Mouse (Mus musculus) lung, postnatal 0 days (tissue): ENCODE measurements at regions not wholly inside any gene's neighbourhood (a gene's known extent, or its start where the extent isn't known, plus 50 kb on each side); places are given as distances from the start of the nearest gene placed in this dataset.

Experiments
- ATAC-seq: fragments of 200-750 bp; cut with Nextera tagmentation; 2 replicates; pipeline ENCODE4 v1.8.0; 2017; ENCODE audit warnings: moderate library complexity
- DNase-seq: peaks from one replicate; pipeline ENCODE4 v3.0.0-alpha.2; 2016; ENCODE audit warnings: low spot score
- H3K27ac ChIP-seq: fragments of 300-500 bp; sonication (generic); 2 replicates; pipeline ENCODE4 v1.5.1; 2014; ENCODE audit warnings: antibody characterized with exemption, mild to moderate bottlenecking, low read length, mixed read lengths
- H3K27me3 ChIP-seq: fragments of 300-500 bp; sonication (generic); replicated peaks from 2 replicates; pipeline ENCODE4 v1.6.1; 2014; ENCODE audit warnings: low read length, mixed read lengths; ENCODE audit not compliant: insufficient read depth
- H3K36me3 ChIP-seq: fragments of 300-500 bp; sonication (generic); 2 replicates; pipeline ENCODE4 v1.6.1; 2014; ENCODE audit warnings: low read length, mixed read lengths; ENCODE audit not compliant: insufficient read depth
- H3K4me1 ChIP-seq: fragments of 300-500 bp; sonication (generic); 2 replicates; pipeline ENCODE4 v1.6.1; 2014; ENCODE audit warnings: antibody characterized with exemption, low read depth, low read length, mixed read lengths; ENCODE audit not compliant: insufficient read depth
- H3K4me2 ChIP-seq: fragments of 300-500 bp; sonication (generic); replicated peaks from 2 replicates; pipeline ENCODE4 v1.6.1; 2014; ENCODE audit warnings: low read depth, mild to moderate bottlenecking, low read length, moderate library complexity, mixed read lengths
- H3K4me3 ChIP-seq: fragments of 300-500 bp; sonication (generic); 2 replicates; pipeline ENCODE4 v1.5.1; 2014; ENCODE audit warnings: low read depth, low read length
- H3K9ac ChIP-seq: fragments of 300-500 bp; sonication (generic); replicated peaks from 2 replicates; pipeline ENCODE4 v1.6.1; 2014; ENCODE audit warnings: low read depth, mild to moderate bottlenecking
- H3K9me3 ChIP-seq: fragments of 300-500 bp; sonication (generic); 2 replicates; pipeline ENCODE4 v1.6.1; 2016; ENCODE audit warnings: low read length, mixed read lengths
- CTCF ChIP-seq: IDR thresholded peaks from 2 replicates; pipeline ENCODE4 v1.5.1; 2016; ENCODE audit warnings: antibody characterized with exemption, mild to moderate bottlenecking
- EP300 ChIP-seq: IDR thresholded peaks from 2 replicates; pipeline ENCODE4 v1.6.1; 2016; ENCODE audit warnings: antibody characterized with exemption, mild to moderate bottlenecking, control low read depth
- WGBS: fragments of 180-500 bp; shearing (Covaris S2); extraction: QIAGEN DNeasy Blood & Tissue Kit; methylation state at CpG from one replicate; pipeline ENCODE4 v1.1.7; 2014; 5-methylcytosine and 5-hydroxymethylcytosine counted together

DNA sequence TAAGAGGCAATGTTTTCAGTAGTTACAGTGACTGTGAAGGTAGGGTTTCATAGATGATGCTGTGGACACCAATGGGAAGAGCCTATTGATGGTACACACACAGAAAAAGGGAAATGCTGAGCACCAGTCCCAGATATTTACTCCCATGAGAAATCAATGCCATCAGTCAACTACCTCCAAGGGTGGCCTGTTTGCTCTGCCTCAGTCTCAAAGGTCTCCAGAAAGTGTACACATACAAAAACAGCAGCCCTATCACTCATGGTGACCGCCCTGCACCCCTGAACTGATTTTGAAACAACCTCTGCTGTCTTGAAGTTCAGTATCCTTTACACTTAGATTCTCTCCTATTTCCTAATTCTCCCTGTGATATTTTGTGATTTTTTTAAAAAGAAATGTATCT lies 187.2 kb downstream of the Lurap1l start:
- WGBS: 84% methylated on average over 1 of the region's 1 CpGs
- TF ChIP-seq EP300 (no peak), CTCF (no peak)
- DNase-seq (no peak), ATAC-seq (no peak)
- Histone ChIP-seq H3K27ac (no peak overlapping the region), H3K9me3 (no peaks in the 10 kb centered on the region), H3K4me1 (no peaks in the 10 kb centered on the region), H3K27me3 (no peaks in the 10 kb centered on the region), H3K9ac (no peak overlapping the region), H3K4me2 (no peak overlapping the region), H3K36me3 (no peaks in the 10 kb centered on the region), H3K4me3 (no peak overlapping the region)

- DNase-seq (no peak), ATAC-seq (no peak)
- no peaks in the 10 kb centered on the region for H3K4me1 ChIP-seq
- H3K9me3 ChIP-seq: no peaks in the 10 kb centered on the region
- TF ChIP-seq CTCF (no peak), EP300 (no peak)
- H3K4me3 ChIP-seq: no peak overlapping the region
- no peak overlapping the region for H3K4me2 ChIP-seq
- H3K9ac ChIP-seq: no peak overlapping the region
- no peak overlapping the region for H3K27ac ChIP-seq
- H3K36me3 ChIP-seq: no peaks in the 10 kb centered on the region
- WGBS: 74% methylated on average over 2 of the region's 2 CpGs
- H3K27me3 ChIP-seq: no peaks in the 10 kb centered on the region
Measured at GRCm38 (mm10) chr4:81101049-81101448, 190.6 kb downstream of the Lurap1l start.

- H3K27me3 ChIP-seq: no peaks in the 10 kb centered on the region
- 42% methylated on average over 3 of the region's 3 CpGs for WGBS
- no peaks in the 10 kb centered on the region for H3K9me3 ChIP-seq
- H3K4me3 ChIP-seq: no peak overlapping the region
- TF ChIP-seq EP300: no peak
- peak; percentile 54 for TF ChIP-seq CTCF
- no peak overlapping the region for H3K27ac ChIP-seq
- no peaks in the 10 kb centered on the region for H3K36me3 ChIP-seq
- no peak overlapping the region for H3K4me2 ChIP-seq
- DNase-seq (peak; percentile 44), ATAC-seq (no peak)
- H3K4me1 ChIP-seq: no peaks in the 10 kb centered on the region
- H3K9ac ChIP-seq: no peak overlapping the region
Measured at GRCm38 (mm10) chr4:81111307-81111706, 200.9 kb downstream of the Lurap1l start.

DNA sequence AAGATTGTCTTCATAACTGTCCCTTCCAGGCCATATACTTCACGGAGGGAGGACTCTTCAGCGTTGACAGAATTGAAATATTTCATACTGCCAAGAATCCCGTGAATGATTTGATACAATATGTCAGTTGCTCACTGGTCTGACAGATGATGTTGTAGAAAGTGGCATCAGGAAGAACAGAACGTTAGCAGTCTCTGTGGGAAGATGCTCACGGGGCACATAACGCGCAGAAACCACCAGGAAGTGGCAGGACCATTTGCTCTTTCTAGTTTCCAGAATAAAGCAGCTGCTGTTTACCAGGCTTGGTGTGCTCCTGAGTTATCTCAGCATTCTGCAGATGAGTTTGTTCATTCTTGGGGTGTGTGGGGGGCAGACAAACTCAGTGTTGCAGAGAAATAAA lies 206.0 kb downstream of the Lurap1l start:
- H3K4me1 ChIP-seq: no peaks in the 10 kb centered on the region

GRCm38 (mm10) chr4:81124155-81124554 lies 213.7 kb downstream of the Lurap1l start:
- 60% methylated on average over 3 of the region's 3 CpGs for WGBS
- H3K27me3 ChIP-seq: no peaks in the 10 kb centered on the region
- H3K4me1 ChIP-seq: no peaks in the 10 kb centered on the region
- H3K4me2 ChIP-seq: no peak overlapping the region
- DNase-seq (no peak), ATAC-seq (no peak)
- peaks cover 3% of the 10 kb centered on the region; the same call in 1 of the 2 replicates for H3K9me3 ChIP-seq
- H3K36me3 ChIP-seq: no peaks in the 10 kb centered on the region
- TF ChIP-seq CTCF (no peak), EP300 (no peak)
- no peak overlapping the region for H3K4me3 ChIP-seq
- no peak overlapping the region for H3K9ac ChIP-seq
- no peak overlapping the region for H3K27ac ChIP-seq

More for the DNA sequence above, 206.0 kb downstream of the Lurap1l start:
- Histone ChIP-seq H3K4me2 (no peak overlapping the region), H3K9ac (no peak overlapping the region), H3K27me3 (no peaks in the 10 kb centered on the region), H3K27ac (no peak overlapping the region), H3K9me3 (no peaks in the 10 kb centered on the region), H3K36me3 (no peaks in the 10 kb centered on the region), H3K4me3 (no peak overlapping the region)
- WGBS: 81% methylated on average over 7 of the region's 7 CpGs
- DNase-seq (no peak), ATAC-seq (no peak)
- TF ChIP-seq EP300 (no peak), CTCF (no peak)

DNA sequence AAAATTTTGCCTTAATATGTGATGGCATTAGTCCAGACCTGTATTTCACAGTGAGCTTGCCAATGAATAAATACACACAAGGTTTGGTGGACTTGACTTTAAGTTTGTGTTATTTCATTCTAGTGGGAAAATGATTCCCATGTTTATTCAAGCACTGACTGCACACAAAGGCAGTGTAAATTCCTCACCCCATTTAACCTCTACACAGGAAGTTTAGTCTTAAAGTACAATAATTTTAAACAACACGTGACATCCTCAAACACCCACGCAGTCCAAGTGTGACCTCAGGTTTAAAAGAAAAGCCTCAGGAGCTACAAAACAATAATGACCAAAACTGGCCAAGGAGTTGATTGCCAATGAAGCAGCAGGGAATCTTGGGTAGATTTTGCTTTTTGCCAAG lies 219.4 kb downstream of the Lurap1l start:
- no peaks in the 10 kb centered on the region for H3K36me3 ChIP-seq
- peaks cover 3% of the 10 kb centered on the region; the same call in 1 of the 2 replicates for H3K9me3 ChIP-seq
- no peaks in the 10 kb centered on the region for H3K27me3 ChIP-seq
- no peaks in the 10 kb centered on the region for H3K4me1 ChIP-seq
- TF ChIP-seq EP300: peak; percentile 90
- TF ChIP-seq CTCF: no peak
- no peak overlapping the region for H3K9ac ChIP-seq
- H3K4me3 ChIP-seq: no peak overlapping the region
- DNase-seq (peak; percentile 74), ATAC-seq (peak; percentile 85)
- H3K4me2 ChIP-seq: no peak overlapping the region
- no peak overlapping the region for H3K27ac ChIP-seq
- WGBS: 15% methylated on average over 2 of the region's 2 CpGs

DNA sequence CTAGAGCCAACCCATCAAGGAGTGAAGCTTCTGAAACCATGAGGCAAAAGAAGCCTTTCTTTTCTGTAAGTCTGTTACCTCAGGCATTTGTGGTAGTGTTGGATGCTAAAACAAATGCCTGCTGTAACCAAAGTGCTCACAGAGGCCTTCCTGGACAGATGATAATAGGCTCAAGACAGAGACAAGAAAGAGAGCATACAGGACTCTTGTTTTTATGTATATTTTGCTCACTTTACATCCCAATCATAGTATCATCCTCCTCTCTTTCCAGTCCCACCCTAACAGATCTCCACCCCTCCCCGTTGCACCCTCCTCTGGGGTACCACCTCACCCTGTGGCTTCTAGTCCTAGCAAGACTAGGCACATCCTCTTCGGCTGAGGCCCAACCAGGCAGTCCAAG lies 262.7 kb downstream of the Lurap1l start:
- no peak overlapping the region for H3K9ac ChIP-seq
- DNase-seq (no peak), ATAC-seq (no peak)
- no peaks in the 10 kb centered on the region for H3K4me1 ChIP-seq
- WGBS: 88% methylated on average over 2 of the region's 2 CpGs
- no peaks in the 10 kb centered on the region for H3K36me3 ChIP-seq
- no peak overlapping the region for H3K27ac ChIP-seq
- H3K4me3 ChIP-seq: no peak overlapping the region
- no peaks in the 10 kb centered on the region for H3K9me3 ChIP-seq
- H3K27me3 ChIP-seq: no peaks in the 10 kb centered on the region
- TF ChIP-seq EP300 (no peak), CTCF (no peak)
- H3K4me2 ChIP-seq: no peak overlapping the region
